Mouse (Mus musculus) kidney, embryonic 15.5 days (tissue): ENCODE results near the gene Gm10964. TPM values are rescaled to one million over a fixed set of nuclear protein-coding genes. Genes with fewer than 3 reads are reported as not detected.

Experiments used
- ATAC-seq: fragments of 200-750 bp; cut with Nextera tagmentation; replicated peaks from 2 replicates; pipeline ENCODE4 v1.8.0; 2017; ENCODE audit warnings: moderate TSS enrichment; ENCODE audit not compliant: low FRiP score
- H3K27ac ChIP-seq: fragments of 300-500 bp; sonication (generic); 2 replicates; pipeline ENCODE4 v1.5.1; 2015; ENCODE audit warnings: mild to moderate bottlenecking, inconsistent platforms
- H3K27me3 ChIP-seq: fragments of 300-500 bp; sonication (generic); 2 replicates; pipeline ENCODE4 v1.6.1; 2015; ENCODE audit warnings: inconsistent platforms
- H3K36me3 ChIP-seq: fragments of 300-500 bp; sonication (generic); 2 replicates; pipeline ENCODE4 v1.6.1; 2015; ENCODE audit warnings: inconsistent platforms
- H3K4me1 ChIP-seq: fragments of 300-500 bp; sonication (generic); 2 replicates; pipeline ENCODE4 v1.6.1; 2015; ENCODE audit warnings: inconsistent platforms
- H3K4me2 ChIP-seq: fragments of 300-500 bp; sonication (generic); 2 replicates; pipeline ENCODE4 v1.6.1; 2015; ENCODE audit warnings: moderate library complexity, mild to moderate bottlenecking, inconsistent platforms
- H3K4me3 ChIP-seq: fragments of 300-500 bp; sonication (generic); replicated peaks from 2 replicates; pipeline ENCODE4 v1.5.1; 2015; ENCODE audit warnings: mild to moderate bottlenecking, inconsistent platforms
- H3K9ac ChIP-seq: fragments of 300-500 bp; sonication (generic); 2 replicates; pipeline ENCODE4 v1.6.1; 2015; ENCODE audit warnings: mild to moderate bottlenecking, inconsistent platforms
- H3K9me3 ChIP-seq: fragments of 300-500 bp; sonication (generic); replicated peaks from 2 replicates; pipeline ENCODE4 v1.6.1; 2016; ENCODE audit warnings: inconsistent platforms
- WGBS: fragments of 180-500 bp; shearing (Covaris S2); methylation state at CpG from one replicate; pipeline ENCODE4 v1.1.7; 2015; ENCODE audit warnings: mixed read lengths; 5-methylcytosine and 5-hydroxymethylcytosine counted together
- polyA plus RNA-seq: library from polyadenylated mRNA; unstranded; fragments of >200 nt; fragmentation: Nextera tagmentation; extraction: Ambion mirVana; gene quantifications from 2 replicates; pipeline ENCODE4 v1.2.1, GENCODE M21; 2015

The Gm10964 gene
- polyA plus RNA-seq, 1 experiment from 2014 or later, result not detected

GRCm38 (mm10) chr3:103759261-103759970 is 20.2 kb downstream of the Gm10964 start:
- no peak for ATAC-seq
- Histone ChIP-seq H3K4me1 (no peaks in the 10 kb centered on the region), H3K27me3 (no peaks in the 10 kb centered on the region), H3K9ac (no peak overlapping the region), H3K4me2 (no peak overlapping the region), H3K36me3 (peaks cover 90% of the 10 kb centered on the region), H3K9me3 (no peaks in the 10 kb centered on the region), H3K27ac (no peak overlapping the region), H3K4me3 (no peak overlapping the region)
- 78% methylated on average over 5 of the region's 5 CpGs for WGBS

- Histone ChIP-seq H3K9ac (no peak overlapping the region), H3K27me3 (no peaks in the 10 kb centered on the region), H3K27ac (no peak overlapping the region), H3K36me3 (peaks cover 55% of the 10 kb centered on the region), H3K9me3 (no peaks in the 10 kb centered on the region), H3K4me1 (peaks cover 9% of the 10 kb centered on the region), H3K4me2 (no peak overlapping the region), H3K4me3 (no peak overlapping the region)
- 79% methylated on average over 3 of the region's 3 CpGs for WGBS
- no peak for ATAC-seq
Observed at GRCm38 (mm10) chr3:103766789-103767188, 27.6 kb downstream of the Gm10964 start.

- Histone ChIP-seq H3K36me3 (peaks cover 39% of the 10 kb centered on the region), H3K4me2 (no peak overlapping the region), H3K9me3 (no peaks in the 10 kb centered on the region), H3K27me3 (no peaks in the 10 kb centered on the region), H3K4me3 (no peak overlapping the region), H3K27ac (peak overlapping the region; percentile 46), H3K4me1 (peaks cover 29% of the 10 kb centered on the region), H3K9ac (no peak overlapping the region)
- WGBS, result 59% methylated on average over 9 of the region's 9 CpGs
- no peak for ATAC-seq
Observed at GRCm38 (mm10) chr3:103771531-103772130, 32.5 kb downstream of the Gm10964 start.

- Histone ChIP-seq H3K27ac (peak overlapping the region; percentile 56; the same call in 1 of the 2 replicates), H3K9ac (no peak overlapping the region), H3K4me1 (peaks cover 29% of the 10 kb centered on the region), H3K36me3 (peaks cover 48% of the 10 kb centered on the region), H3K4me3 (no peak overlapping the region), H3K27me3 (no peaks in the 10 kb centered on the region), H3K9me3 (no peaks in the 10 kb centered on the region), H3K4me2 (no peak overlapping the region)
- no peak for ATAC-seq
- 46% methylated on average over 4 of the region's 4 CpGs for WGBS
Observed at GRCm38 (mm10) chr3:103772846-103773245, 33.7 kb downstream of the Gm10964 start.

- Histone ChIP-seq H3K27ac (peak overlapping the region; percentile 56; the same call in 1 of the 2 replicates), H3K9me3 (no peaks in the 10 kb centered on the region), H3K36me3 (peaks cover 48% of the 10 kb centered on the region), H3K4me3 (no peak overlapping the region), H3K4me1 (peaks cover 29% of the 10 kb centered on the region), H3K4me2 (no peak overlapping the region), H3K9ac (no peak overlapping the region), H3K27me3 (no peaks in the 10 kb centered on the region)
- no peak for ATAC-seq
- WGBS, result 81% methylated on average over 3 of the region's 3 CpGs
Observed at GRCm38 (mm10) chr3:103773508-103773907, 34.3 kb downstream of the Gm10964 start.

GRCm38 (mm10) chr3:103774009-103774408 is 34.8 kb downstream of the Gm10964 start:
- ATAC-seq, result 0 out of 2 replicates have a peak, but pooled peaks have one; percentile 25
- H3K4me1 ChIP-seq, result peaks cover 29% of the 10 kb centered on the region
- 87% methylated on average over 15 of the region's 15 CpGs for WGBS
- peak overlapping the region; percentile 56; the same call in 1 of the 2 replicates for H3K27ac ChIP-seq
- no peaks in the 10 kb centered on the region for H3K9me3 ChIP-seq
- H3K4me2 ChIP-seq, result no peak overlapping the region
- H3K4me3 ChIP-seq, result no peak overlapping the region
- H3K27me3 ChIP-seq, result no peaks in the 10 kb centered on the region
- H3K36me3 ChIP-seq, result peaks cover 44% of the 10 kb centered on the region
- H3K9ac ChIP-seq, result no peak overlapping the region

- H3K9me3 ChIP-seq, result no peaks in the 10 kb centered on the region
- WGBS, result 89% methylated on average over 11 of the region's 11 CpGs
- peaks cover 28% of the 10 kb centered on the region for H3K36me3 ChIP-seq
- H3K27ac ChIP-seq, result no peak overlapping the region
- H3K4me1 ChIP-seq, result peaks cover 9% of the 10 kb centered on the region
- H3K27me3 ChIP-seq, result no peaks in the 10 kb centered on the region
- H3K4me2 ChIP-seq, result no peak overlapping the region
- H3K9ac ChIP-seq, result no peak overlapping the region
- no peak overlapping the region for H3K4me3 ChIP-seq
- no peak for ATAC-seq
Observed at GRCm38 (mm10) chr3:103777940-103778339, 38.8 kb downstream of the Gm10964 start.

GRCm38 (mm10) chr3:103778660-103779059 is 39.5 kb downstream of the Gm10964 start:
- Histone ChIP-seq H3K36me3 (peaks cover 28% of the 10 kb centered on the region), H3K9ac (no peak overlapping the region), H3K4me1 (peaks cover 2% of the 10 kb centered on the region; the same call in 1 of the 2 replicates), H3K4me3 (no peak overlapping the region), H3K27ac (no peak overlapping the region), H3K9me3 (no peaks in the 10 kb centered on the region), H3K27me3 (no peaks in the 10 kb centered on the region), H3K4me2 (no peak overlapping the region)
- 83% methylated on average over 6 of the region's 6 CpGs for WGBS
- ATAC-seq, result no peak

- 87% methylated on average over 7 of the region's 7 CpGs for WGBS
- H3K9me3 ChIP-seq, result no peaks in the 10 kb centered on the region
- no peak overlapping the region for H3K4me3 ChIP-seq
- no peak for ATAC-seq
- H3K36me3 ChIP-seq, result peaks cover 28% of the 10 kb centered on the region
- no peak overlapping the region for H3K27ac ChIP-seq
- H3K9ac ChIP-seq, result no peak overlapping the region
- H3K4me1 ChIP-seq, result peaks cover 5% of the 10 kb centered on the region; the same call in 1 of the 2 replicates
- H3K4me2 ChIP-seq, result no peak overlapping the region
- no peaks in the 10 kb centered on the region for H3K27me3 ChIP-seq
Observed at GRCm38 (mm10) chr3:103779183-103779582, 40.0 kb downstream of the Gm10964 start.

GRCm38 (mm10) chr3:103780271-103780670 is 41.1 kb downstream of the Gm10964 start:
- no peak overlapping the region for H3K4me2 ChIP-seq
- H3K9ac ChIP-seq, result no peak overlapping the region
- peaks cover 24% of the 10 kb centered on the region for H3K36me3 ChIP-seq
- 82% methylated on average over 3 of the region's 3 CpGs for WGBS
- no peak overlapping the region for H3K27ac ChIP-seq
- ATAC-seq, result no peak
- H3K27me3 ChIP-seq, result no peaks in the 10 kb centered on the region
- H3K9me3 ChIP-seq, result no peaks in the 10 kb centered on the region
- H3K4me1 ChIP-seq, result peaks cover 7% of the 10 kb centered on the region; the same call in 1 of the 2 replicates
- no peak overlapping the region for H3K4me3 ChIP-seq

GRCm38 (mm10) chr3:103780777-103781176 is 41.6 kb downstream of the Gm10964 start:
- Histone ChIP-seq H3K4me2 (no peak overlapping the region), H3K27me3 (no peaks in the 10 kb centered on the region), H3K4me1 (peaks cover 10% of the 10 kb centered on the region; the same call in 1 of the 2 replicates), H3K27ac (no peak overlapping the region), H3K36me3 (peaks cover 20% of the 10 kb centered on the region), H3K4me3 (no peak overlapping the region), H3K9me3 (no peaks in the 10 kb centered on the region), H3K9ac (no peak overlapping the region)
- no peak for ATAC-seq
- WGBS, result 84% methylated on average over 5 of the region's 5 CpGs

GRCm38 (mm10) chr3:103782844-103783609 is 43.9 kb downstream of the Gm10964 start:
- H3K4me2 ChIP-seq, result no peak overlapping the region
- no peaks in the 10 kb centered on the region for H3K27me3 ChIP-seq
- H3K36me3 ChIP-seq, result peaks cover 2% of the 10 kb centered on the region; the same call in 1 of the 2 replicates
- ATAC-seq, result no peak
- H3K9ac ChIP-seq, result no peak overlapping the region
- WGBS, result 83% methylated on average over 4 of the region's 4 CpGs
- H3K9me3 ChIP-seq, result no peaks in the 10 kb centered on the region
- H3K4me3 ChIP-seq, result no peak overlapping the region
- no peak overlapping the region for H3K27ac ChIP-seq
- H3K4me1 ChIP-seq, result peaks cover 15% of the 10 kb centered on the region
